Comparison of ENCODE assay signal across 10 mouse cellular contexts in the genomic region with DNA sequence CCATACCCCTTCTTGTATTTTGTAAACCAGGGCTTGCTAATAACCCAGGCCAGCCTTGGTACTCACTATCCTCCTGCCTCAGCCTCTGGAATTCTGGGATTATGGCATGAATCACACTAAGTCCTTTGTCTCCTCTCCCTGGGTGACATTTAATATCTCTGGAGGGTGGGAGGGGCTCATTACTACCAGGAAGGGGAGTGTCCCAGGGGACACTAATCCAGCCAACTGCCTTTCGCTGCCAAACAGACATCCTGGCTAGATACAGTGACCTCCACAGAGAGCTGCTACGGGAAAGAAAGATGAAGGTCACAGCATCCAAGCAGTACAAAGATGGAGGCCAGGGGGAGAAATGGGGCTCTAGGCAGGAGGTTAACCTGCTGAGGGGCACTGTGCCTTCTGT. TPM values are rescaled to one million over a fixed set of nuclear protein-coding genes. Genes with fewer than 3 reads are reported as not detected.
DNase-seq lines count a peak whose midpoint lies in the region; ATAC-seq lines count a peak whose summit lies in the region.
"Had no signal": no experiment of that assay in that cellular context is flagged by ENCODE, and none has a peak within 500 bp of the region (broad histone marks: within the 10 kb centered on the region; RNA-seq: fewer than 3 reads in every experiment).

No protein-coding gene starts in this region.

- H3K27ac ChIP-seq in heart, embryonic 15.5 days: peak overlapping the region; percentile 71
- H3K27ac ChIP-seq in limb, embryonic 10.5 days: 0 out of 2 replicates have a peak overlapping the region, but pooled peaks have one; percentile 1
- H3K27ac ChIP-seq: liver, embryonic 14.5 days had no signal

- peaks cover 44% of the 10 kb centered on the region for H3K36me3 ChIP-seq in heart, embryonic 15.5 days
- H3K36me3 ChIP-seq in limb, embryonic 10.5 days: peaks cover 56% of the 10 kb centered on the region

- H3K4me1 ChIP-seq in heart, embryonic 15.5 days (replicated peaks): peaks cover 29% of the 10 kb centered on the region
- peaks cover 34% of the 10 kb centered on the region for H3K4me1 ChIP-seq in limb, embryonic 10.5 days

- ATAC-seq in heart, embryonic 15.5 days (replicated peaks; ENCODE audit: insufficient number of reproducible peaks, insufficient read depth, low FRiP score, low read depth): peak; percentile 57
- ATAC-seq in megakaryocyte, adult 5-6 weeks (ENCODE audit: poor library complexity, severe bottlenecking): no peak

- peak; percentile 23 to 36 for DNase-seq in cerebellum, postnatal 10 days
- DNase-seq in cerebellum, adult 11-12 months: no peak
- DNase-seq in NIH3T3 (ENCODE audit: low read depth): peak; percentile 68
- DNase-seq in limb, embryonic 10.5 days (ENCODE audit: low spot score): no peak
- no peak for DNase-seq in yolk sac, embryonic 10.5 days (ENCODE audit: low spot score)
- no peak for DNase-seq in thymus, postnatal 0 days (ENCODE audit: low spot score)

- no peaks in the 10 kb centered on the region for H3K9me3 ChIP-seq in heart, embryonic 15.5 days (replicated peaks)
- H3K9me3 ChIP-seq in limb, embryonic 10.5 days (replicated peaks): no peaks in the 10 kb centered on the region

- H3K4me2 ChIP-seq in heart, embryonic 15.5 days: no peak overlapping the region

- WGBS in heart, embryonic 15.5 days: 11% methylated on average over 2 of the region's 2 CpGs
- 62% methylated on average over 2 of the region's 2 CpGs for WGBS in limb, embryonic 10.5 days

- no peaks in the 10 kb centered on the region for H3K27me3 ChIP-seq in heart, embryonic 15.5 days
- no peaks in the 10 kb centered on the region for H3K27me3 ChIP-seq in limb, embryonic 10.5 days (ENCODE audit: low read depth, poor library complexity, severe bottlenecking)

- H3K4me3 ChIP-seq in heart, embryonic 15.5 days: no peak overlapping the region
- H3K4me3 ChIP-seq in limb, embryonic 10.5 days: no peak overlapping the region

- no peak overlapping the region for H3K9ac ChIP-seq in heart, embryonic 15.5 days
- H3K9ac ChIP-seq: liver, embryonic 14.5 days had no signal

RNA-seq across cellular contexts. Expression of gene Ephb4, which starts 25.7 kb away (rescaled TPM):
- 32.9 and 42.9 TPM in 2 replicates for polyA plus RNA-seq in heart, embryonic 15.5 days (2015; fragmentation: Nextera tagmentation; extraction: Ambion mirVana)
- polyA plus RNA-seq in limb, embryonic 10.5 days (2016; fragmentation: Nextera tagmentation; extraction: Ambion mirVana): 66.3 and 81.0 TPM in 2 replicates
- 0.16 TPM in 1 of 2 replicates, not detected in the other for total RNA-seq in megakaryocyte, adult 5-6 weeks (2015)
- total RNA-seq in megakaryocyte, adult 5-6 weeks (2017): not detected in 2 replicates
- 6.6 and 8.0 TPM in 2 replicates for polyA plus RNA-seq in thymus, postnatal 0 days (2015; fragmentation: Nextera tagmentation; extraction: Ambion mirVana)
- total RNA-seq: common myeloid progenitor, adult 5-6 weeks had no signal

RNA-seq across cellular contexts. Expression of gene Slc12a9, which starts 42.2 kb away (rescaled TPM):
- polyA plus RNA-seq in heart, embryonic 15.5 days (2015; fragmentation: Nextera tagmentation; extraction: Ambion mirVana): 6.5 and 10.4 TPM in 2 replicates
- polyA plus RNA-seq in limb, embryonic 10.5 days (2016; fragmentation: Nextera tagmentation; extraction: Ambion mirVana): 10.4 and 10.6 TPM in 2 replicates
- 12.8 and 13.4 TPM in 2 replicates for total RNA-seq in megakaryocyte, adult 5-6 weeks (2015)
- 20.9 and 21.6 TPM in 2 replicates for total RNA-seq in megakaryocyte, adult 5-6 weeks (2017)
- polyA plus RNA-seq in thymus, postnatal 0 days (2015; fragmentation: Nextera tagmentation; extraction: Ambion mirVana): 7.0 and 9.5 TPM in 2 replicates

Comparison
In these comparisons a context has a peak if more than half of its experiments do, and no peak if none do; other contexts are left out.
1. DNase-seq: peak in cerebellum, postnatal 10 days (2 of 2) and NIH3T3 (single experiment); none in cerebellum, adult 11-12 months (single experiment), limb, embryonic 10.5 days (single experiment), yolk sac, embryonic 10.5 days (single experiment) and thymus, postnatal 0 days (single experiment).